9 mouse cellular contexts compared by ENCODE assay signal in the genomic region with DNA sequence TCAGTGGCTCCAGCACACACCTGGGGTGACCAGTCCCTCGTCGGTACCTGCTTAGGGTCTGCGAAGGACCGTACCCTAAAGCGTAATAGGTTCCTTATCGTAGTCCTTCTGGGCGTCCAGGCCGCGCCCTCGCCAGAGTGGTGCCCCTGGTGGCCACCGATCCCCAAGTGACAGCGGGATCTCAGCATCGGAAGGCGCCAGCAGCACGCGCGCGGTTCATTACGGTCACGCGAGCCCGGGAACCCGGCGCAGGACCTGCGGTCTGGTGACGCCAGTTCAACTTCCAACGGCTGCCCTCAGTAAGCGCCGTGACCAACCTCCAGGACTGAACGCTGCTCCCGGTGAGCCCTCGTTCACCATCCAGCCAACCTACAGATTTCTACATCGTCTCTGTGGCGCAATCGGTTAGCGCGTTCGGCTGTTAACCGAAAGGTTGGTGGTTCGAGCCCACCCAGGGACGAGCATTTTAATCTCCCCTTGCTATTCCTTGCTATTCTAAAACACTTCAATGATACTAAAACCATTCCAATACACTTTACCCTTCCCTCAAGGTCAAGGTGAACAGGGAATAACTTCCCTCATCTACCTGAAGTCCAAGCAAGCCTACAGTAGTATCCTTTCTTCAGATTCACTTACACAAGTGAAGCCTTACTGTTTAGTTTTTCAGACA. TPM values are rescaled to one million over a fixed set of nuclear protein-coding genes. Genes with fewer than 3 reads are reported as not detected.
DNase-seq lines count a peak whose midpoint lies in the region; ATAC-seq and TF ChIP-seq lines count a peak whose summit lies in the region.
"Had no signal": no experiment of that assay in that cellular context is flagged by ENCODE, and none has a peak within 500 bp of the region (broad histone marks: within the 10 kb centered on the region; RNA-seq: fewer than 3 reads in every experiment).

No protein-coding gene starts in this region.

- no peaks in the 10 kb centered on the region for H3K36me3 ChIP-seq in forebrain, embryonic 11.5 days (ENCODE audit: control insufficient read depth, insufficient read depth, low read length)
- H3K36me3 ChIP-seq in intestine, embryonic 15.5 days: no peaks in the 10 kb centered on the region
- H3K36me3 ChIP-seq in midbrain, embryonic 11.5 days (ENCODE audit: control insufficient read depth, insufficient read depth, low read length): no peaks in the 10 kb centered on the region

- H3K9ac ChIP-seq in forebrain, embryonic 11.5 days (ENCODE audit: low read length): peak overlapping the region; percentile 5; the same call in 1 of the 2 replicates
- H3K9ac ChIP-seq in intestine, embryonic 15.5 days: peak overlapping the region; percentile 5; the same call in 1 of the 2 replicates
- H3K9ac ChIP-seq in midbrain, embryonic 11.5 days (ENCODE audit: low read length): peak overlapping the region; percentile 36; the same call in 1 of the 2 replicates

- peak overlapping the region; percentile 14; the same call in 1 of the 2 replicates for H3K4me3 ChIP-seq in layer of hippocampus, adult 2 months
- H3K4me3 ChIP-seq in forebrain, embryonic 11.5 days (ENCODE audit: low read depth, low read length): peak overlapping the region; percentile 40
- peak overlapping the region; percentile 39 for H3K4me3 ChIP-seq in intestine, embryonic 15.5 days (replicated peaks)
- H3K4me3 ChIP-seq in midbrain, embryonic 11.5 days (ENCODE audit: low read depth, low read length): peak overlapping the region; percentile 38

- TF ChIP-seq CTCF in layer of hippocampus, adult 2 months (conservative IDR thresholded peaks at IDR 0.05): peak; percentile 34; the same call in 1 of the 2 replicates

- under 1% methylated on average over 41 of the region's 41 CpGs for WGBS in forebrain, embryonic 11.5 days
- 1% methylated on average over 41 of the region's 41 CpGs for WGBS in intestine, embryonic 15.5 days
- WGBS in midbrain, embryonic 11.5 days: under 1% methylated on average over 41 of the region's 41 CpGs

- no peak overlapping the region for H3K27ac ChIP-seq in layer of hippocampus, adult 2 months
- H3K27ac ChIP-seq in forebrain, embryonic 11.5 days (ENCODE audit: low read depth, low read length): no peak overlapping the region
- no peak overlapping the region for H3K27ac ChIP-seq in intestine, embryonic 15.5 days
- no peak overlapping the region for H3K27ac ChIP-seq in midbrain, embryonic 11.5 days (ENCODE audit: low read depth, low read length)

- ATAC-seq in forebrain, embryonic 11.5 days (replicated peaks; ENCODE audit: low FRiP score): peak; percentile 68
- ATAC-seq in intestine, embryonic 15.5 days: peak; percentile 83
- peak; percentile 55; the same call in 1 of the 2 replicates for ATAC-seq in midbrain, embryonic 11.5 days (ENCODE audit: low FRiP score)

- H3K4me1 ChIP-seq in forebrain, embryonic 11.5 days (replicated peaks; ENCODE audit: control insufficient read depth, insufficient read depth, low read length): peaks cover 11% of the 10 kb centered on the region
- H3K4me1 ChIP-seq in intestine, embryonic 15.5 days (replicated peaks): peaks cover 3% of the 10 kb centered on the region
- peaks cover 5% of the 10 kb centered on the region for H3K4me1 ChIP-seq in midbrain, embryonic 11.5 days (ENCODE audit: control insufficient read depth, insufficient read depth, low read length)

- H3K4me2 ChIP-seq in forebrain, embryonic 11.5 days (ENCODE audit: low read depth, low read length, severe bottlenecking): peak overlapping the region; percentile 68
- peak overlapping the region; percentile 59 for H3K4me2 ChIP-seq in intestine, embryonic 15.5 days (replicated peaks)
- H3K4me2 ChIP-seq in midbrain, embryonic 11.5 days: peak overlapping the region; percentile 52

- no peaks in the 10 kb centered on the region for H3K9me3 ChIP-seq in forebrain, embryonic 11.5 days (ENCODE audit: control insufficient read depth, low read length)
- no peaks in the 10 kb centered on the region for H3K9me3 ChIP-seq in intestine, embryonic 15.5 days
- H3K9me3 ChIP-seq in midbrain, embryonic 11.5 days (ENCODE audit: control insufficient read depth, low read length): no peaks in the 10 kb centered on the region

- peaks cover 74% of the 10 kb centered on the region for H3K27me3 ChIP-seq in forebrain, embryonic 11.5 days (ENCODE audit: control insufficient read depth, insufficient read depth, low read length)
- H3K27me3 ChIP-seq in intestine, embryonic 15.5 days (replicated peaks): peaks cover 80% of the 10 kb centered on the region
- peaks cover 75% of the 10 kb centered on the region for H3K27me3 ChIP-seq in midbrain, embryonic 11.5 days (ENCODE audit: control insufficient read depth, insufficient read depth, low read length)

- no peak for DNase-seq in layer of hippocampus, adult 2 months (ENCODE audit: low spot score in 2 of 2)
- no peak for DNase-seq in layer of hippocampus, adult 11-12 months (ENCODE audit: low spot score)
- DNase-seq in T-cell, adult 2 months (ENCODE audit: low spot score): peak; percentile 19
- peak; percentile 89 for DNase-seq in forebrain, embryonic 11.5 days (ENCODE audit: low spot score)
- peak; percentile 97 for DNase-seq in midbrain, embryonic 11.5 days (ENCODE audit: low spot score, missing footprints)
- peak; percentile 73 for DNase-seq in testis, postnatal 14 days (ENCODE audit: low spot score)
- no peak for DNase-seq in lung, postnatal 10 days

RNA-seq across cellular contexts. Expression of gene BC107364, which starts 50.1 kb away (rescaled TPM):
- total RNA-seq in layer of hippocampus, adult 2 months (2021): not detected
- not detected in 2 replicates for polyA plus RNA-seq in forebrain, embryonic 11.5 days (2014; fragmentation: Nextera tagmentation; extraction: Ambion mirVana)
- polyA plus RNA-seq in intestine, embryonic 15.5 days (2015; fragmentation: Nextera tagmentation; extraction: Ambion mirVana): 0.14 and 0.20 TPM in 2 replicates
- not detected in 2 replicates for polyA plus RNA-seq in midbrain, embryonic 11.5 days (2014; fragmentation: Nextera tagmentation; extraction: Ambion mirVana)
- polyA plus RNA-seq: cerebellum, adult 2 months had no signal

Comparison
In these comparisons a context has a peak if more than half of its experiments do, and no peak if none do; other contexts are left out.
1. DNase-seq: peak in T-cell, adult 2 months (single experiment), forebrain, embryonic 11.5 days (single experiment), midbrain, embryonic 11.5 days (single experiment) and testis, postnatal 14 days (single experiment); none in layer of hippocampus, adult 2 months (0 of 2), layer of hippocampus, adult 11-12 months (single experiment) and lung, postnatal 10 days (single experiment).
2. Peak in every context shown above with its lines, with median percentiles within 50 percentile points of each other: H3K4me3 ChIP-seq, ATAC-seq, H3K4me2 ChIP-seq and H3K9ac ChIP-seq.